Mouse (Mus musculus): ENCODE results near the gene Tmed10. TPM values are rescaled to one million over a fixed set of nuclear protein-coding genes. Genes with fewer than 3 reads are reported as not detected.

The Tmed10 gene
- polyA plus RNA-seq, 1 experiment: 93.3 TPM

GRCm38 (mm10) chr12:85411136-85411535 is 36.5 kb upstream of the Tmed10 start:
- no peak overlapping the region for H3K4me3 ChIP-seq (ENCODE audit: extremely low read depth, insufficient read depth, insufficient read length)
- H3K36me3 ChIP-seq (ENCODE audit: control insufficient read depth, insufficient read depth, low read length): no peaks in the 10 kb centered on the region
- no peaks in the 10 kb centered on the region for H3K27me3 ChIP-seq (ENCODE audit: control insufficient read depth, insufficient read depth, low read length)
- DNase-seq (ENCODE audit: low read depth in 1 of 2, low spot score in 2 of 2): no peak
- H3K4me1 ChIP-seq (ENCODE audit: control insufficient read depth, insufficient read depth, insufficient read length): no peaks in the 10 kb centered on the region
- TF ChIP-seq POLR2A (IDR thresholded peaks at IDR 0.05; ENCODE audit: low read depth, low read length): no peak
- no peak for TF ChIP-seq CTCF (IDR thresholded peaks at IDR 0.05; ENCODE audit: extremely low read depth, insufficient read depth, insufficient read length, insufficient replicate concordance)
- H3K27ac ChIP-seq (ENCODE audit: insufficient read depth, low read length): no peak overlapping the region
- WGBS: 89% methylated on average over 2 of the region's 2 CpGs

GRCm38 (mm10) chr12:85397960-85398272 is 23.3 kb upstream of the Tmed10 start:
- Histone ChIP-seq H3K4me3 (ENCODE audit: extremely low read depth, insufficient read depth, insufficient read length) (no peak overlapping the region), H3K4me1 (ENCODE audit: control insufficient read depth, insufficient read depth, insufficient read length) (no peaks in the 10 kb centered on the region), H3K27ac (ENCODE audit: insufficient read depth, low read length) (no peak overlapping the region), H3K36me3 (ENCODE audit: control insufficient read depth, insufficient read depth, low read length) (no peaks in the 10 kb centered on the region), H3K27me3 (ENCODE audit: control insufficient read depth, insufficient read depth, low read length) (no peaks in the 10 kb centered on the region)
- WGBS: 89% methylated on average over 4 of the region's 4 CpGs
- DNase-seq (ENCODE audit: low read depth in 1 of 2, low spot score in 2 of 2): no peak
- TF ChIP-seq CTCF (IDR thresholded peaks at IDR 0.05; ENCODE audit: extremely low read depth, insufficient read depth, insufficient read length, insufficient replicate concordance) (no peak), POLR2A (IDR thresholded peaks at IDR 0.05; ENCODE audit: low read depth, low read length) (no peak)

- no peak for TF ChIP-seq POLR2A (IDR thresholded peaks at IDR 0.05; ENCODE audit: low read depth, low read length)
- TF ChIP-seq CTCF (IDR thresholded peaks at IDR 0.05; ENCODE audit: extremely low read depth, insufficient read depth, insufficient read length, insufficient replicate concordance): no peak
- no peak for DNase-seq (ENCODE audit: low read depth in 1 of 2, low spot score in 2 of 2)
- Histone ChIP-seq H3K27ac (ENCODE audit: insufficient read depth, low read length) (no peak overlapping the region), H3K4me1 (ENCODE audit: control insufficient read depth, insufficient read depth, insufficient read length) (no peaks in the 10 kb centered on the region), H3K4me3 (ENCODE audit: extremely low read depth, insufficient read depth, insufficient read length) (no peak overlapping the region), H3K27me3 (ENCODE audit: control insufficient read depth, insufficient read depth, low read length) (no peaks in the 10 kb centered on the region), H3K36me3 (ENCODE audit: control insufficient read depth, insufficient read depth, low read length) (no peaks in the 10 kb centered on the region)
- WGBS: 82% methylated on average over 18 of the region's 18 CpGs
These were observed 22.7 kb upstream of the Tmed10 start for GRCm38 (mm10) chr12:85397063-85397959.

- 30% methylated on average over 7 of the region's 7 CpGs for WGBS
These were observed 19.3 kb upstream of the Tmed10 start for GRCm38 (mm10) chr12:85393981-85394380.

GRCm38 (mm10) chr12:85393526-85393925 is 18.9 kb upstream of the Tmed10 start:
- Histone ChIP-seq H3K36me3 (ENCODE audit: control insufficient read depth, insufficient read depth, low read length) (no peaks in the 10 kb centered on the region), H3K4me3 (ENCODE audit: extremely low read depth, insufficient read depth, insufficient read length) (no peak overlapping the region), H3K27me3 (ENCODE audit: control insufficient read depth, insufficient read depth, low read length) (no peaks in the 10 kb centered on the region), H3K27ac (ENCODE audit: insufficient read depth, low read length) (no peak overlapping the region), H3K4me1 (ENCODE audit: control insufficient read depth, insufficient read depth, insufficient read length) (no peaks in the 10 kb centered on the region)
- TF ChIP-seq CTCF (IDR thresholded peaks at IDR 0.05; ENCODE audit: extremely low read depth, insufficient read depth, insufficient read length, insufficient replicate concordance) (no peak), POLR2A (IDR thresholded peaks at IDR 0.05; ENCODE audit: low read depth, low read length) (no peak)
- DNase-seq (ENCODE audit: low read depth in 1 of 2, low spot score in 2 of 2): no peak
- WGBS: 88% methylated on average over 5 of the region's 5 CpGs

More at GRCm38 (mm10) chr12:85393981-85394380, 19.3 kb upstream of the Tmed10 start:
- H3K27me3 ChIP-seq (ENCODE audit: control insufficient read depth, insufficient read depth, low read length): no peaks in the 10 kb centered on the region
- DNase-seq (ENCODE audit: low read depth in 1 of 2, low spot score in 2 of 2): no peak
- H3K27ac ChIP-seq (ENCODE audit: insufficient read depth, low read length): peak overlapping the region; percentile 9
- no peaks in the 10 kb centered on the region for H3K36me3 ChIP-seq (ENCODE audit: control insufficient read depth, insufficient read depth, low read length)
- TF ChIP-seq CTCF (IDR thresholded peaks at IDR 0.05; ENCODE audit: extremely low read depth, insufficient read depth, insufficient read length, insufficient replicate concordance) (no peak), POLR2A (IDR thresholded peaks at IDR 0.05; ENCODE audit: low read depth, low read length) (no peak)
- no peaks in the 10 kb centered on the region for H3K4me1 ChIP-seq (ENCODE audit: control insufficient read depth, insufficient read depth, insufficient read length)
- no peak overlapping the region for H3K4me3 ChIP-seq (ENCODE audit: extremely low read depth, insufficient read depth, insufficient read length)

- no peak overlapping the region for H3K27ac ChIP-seq (ENCODE audit: insufficient read depth, low read length)
- TF ChIP-seq CTCF (IDR thresholded peaks at IDR 0.05; ENCODE audit: extremely low read depth, insufficient read depth, insufficient read length, insufficient replicate concordance) (no peak), POLR2A (IDR thresholded peaks at IDR 0.05; ENCODE audit: low read depth, low read length) (no peak)
- no peaks in the 10 kb centered on the region for H3K4me1 ChIP-seq (ENCODE audit: control insufficient read depth, insufficient read depth, insufficient read length)
- WGBS: 49% methylated on average over 7 of the region's 7 CpGs
- no peaks in the 10 kb centered on the region for H3K27me3 ChIP-seq (ENCODE audit: control insufficient read depth, insufficient read depth, low read length)
- H3K4me3 ChIP-seq (ENCODE audit: extremely low read depth, insufficient read depth, insufficient read length): no peak overlapping the region
- no peaks in the 10 kb centered on the region for H3K36me3 ChIP-seq (ENCODE audit: control insufficient read depth, insufficient read depth, low read length)
- DNase-seq (ENCODE audit: low read depth in 1 of 2, low spot score in 2 of 2): no peak
These were observed 16.5 kb upstream of the Tmed10 start for GRCm38 (mm10) chr12:85391148-85391547.

Measured in spleen, adult 2 months (tissue).